Mouse (Mus musculus) T-helper 2 cell (primary cell): ENCODE measurements around the gene Pla2g4b.

Experiments used
- in situ Hi-C: fragments of 300-600 bp; cut with MboI, MseI; formaldehyde crosslinking; loops from one replicate; pipeline ENCODE4 v1.15.1; 2025; ENCODE audit warnings: high pct_unique_total_duplicates

Gene Pla2g4b

DNA sequence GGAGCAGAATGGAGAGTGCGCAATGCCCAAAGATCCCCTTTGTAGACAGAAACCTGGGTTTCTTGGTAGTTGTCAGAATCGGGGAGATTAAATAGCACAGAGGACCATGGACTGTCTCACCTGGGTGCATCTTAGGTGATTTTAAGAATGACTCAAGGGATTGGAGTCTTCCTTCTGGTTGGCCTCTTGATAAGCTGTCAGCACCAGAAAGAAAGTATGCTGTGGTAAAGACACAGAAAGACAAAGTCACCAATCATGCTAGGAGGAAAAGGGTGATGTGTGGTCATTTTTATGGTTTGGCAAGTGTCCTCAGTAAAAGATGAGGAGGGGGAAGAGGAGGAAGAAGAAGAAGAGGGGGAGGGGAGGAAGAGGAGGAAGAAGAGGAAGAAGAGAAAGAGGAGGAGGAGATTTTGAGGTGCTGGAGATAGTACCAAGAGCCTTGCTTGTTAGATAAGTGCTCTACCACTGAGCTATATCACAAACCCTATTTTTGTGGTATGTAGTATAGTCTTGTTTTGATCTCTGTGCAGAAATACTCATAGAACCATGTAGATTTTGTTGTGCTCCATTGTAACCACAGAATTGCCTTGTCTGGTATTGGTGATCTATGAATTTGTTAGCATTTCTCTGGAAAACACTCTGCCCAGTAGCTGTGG, 19.3 kb upstream of the Pla2g4b start:
- in situ Hi-C loops, result no loop called here

DNA sequence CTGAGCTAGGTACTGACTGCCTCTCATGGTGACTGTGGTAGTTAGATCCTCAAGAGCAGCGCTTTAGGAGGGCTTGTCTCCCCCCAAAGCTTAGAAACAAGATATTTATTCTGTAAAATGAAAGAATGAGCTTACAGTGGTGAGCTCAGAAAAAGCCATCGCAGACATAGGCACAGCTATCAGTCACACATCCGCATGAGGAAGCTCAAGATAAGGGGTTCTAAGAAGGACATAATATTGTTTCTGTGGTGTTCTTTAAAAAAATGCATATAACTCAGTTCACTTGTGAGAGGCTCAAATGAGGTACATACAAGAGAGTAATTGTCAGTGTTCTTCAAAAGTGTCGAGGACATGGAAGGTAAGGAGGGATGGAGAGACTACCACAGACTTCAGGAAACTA, 17.3 kb upstream of the Pla2g4b start:
- in situ Hi-C loops, result no loop called here

DNA sequence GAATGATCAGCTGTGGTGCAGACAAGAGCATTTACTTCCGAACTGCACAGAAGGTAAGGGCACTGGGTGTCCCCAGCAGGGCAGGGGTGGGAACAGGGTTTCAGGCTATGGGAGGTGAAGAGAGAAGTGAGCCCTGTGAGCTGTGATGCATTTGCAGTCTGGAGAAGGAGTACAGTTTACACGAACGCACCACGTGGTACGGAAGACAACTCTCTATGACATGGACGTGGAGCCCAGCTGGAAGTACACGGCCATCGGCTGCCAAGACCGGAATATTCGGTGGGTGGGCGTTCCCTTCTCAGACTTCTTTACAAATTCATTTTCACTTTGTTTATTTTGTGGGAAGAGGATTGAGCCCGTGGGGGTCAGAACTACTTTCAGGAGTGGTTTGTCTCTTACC, 15.6 kb upstream of the Pla2g4b start:
- in situ Hi-C loops, result no loop called here

DNA sequence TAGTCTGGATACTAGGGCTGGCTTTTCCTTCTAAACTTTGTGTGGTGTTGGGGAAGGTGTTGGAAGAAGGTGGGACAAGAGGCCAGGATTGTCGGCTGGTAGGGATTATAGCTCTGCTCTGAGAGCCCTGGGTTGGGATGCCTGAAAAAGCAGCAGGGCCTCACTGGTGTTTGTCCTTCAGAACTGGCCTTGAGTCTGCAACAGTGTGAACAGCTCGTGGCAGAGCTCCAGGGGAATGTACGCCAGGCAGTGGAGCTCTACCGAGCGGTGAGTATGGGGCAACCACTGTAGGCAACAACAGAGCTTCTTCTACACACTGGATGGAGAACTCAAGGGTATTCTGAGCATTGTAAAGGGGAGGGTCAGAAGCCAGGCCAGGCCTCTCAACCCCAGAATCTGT, 8.9 kb upstream of the Pla2g4b start:
- in situ Hi-C loops, result no loop called here

DNA sequence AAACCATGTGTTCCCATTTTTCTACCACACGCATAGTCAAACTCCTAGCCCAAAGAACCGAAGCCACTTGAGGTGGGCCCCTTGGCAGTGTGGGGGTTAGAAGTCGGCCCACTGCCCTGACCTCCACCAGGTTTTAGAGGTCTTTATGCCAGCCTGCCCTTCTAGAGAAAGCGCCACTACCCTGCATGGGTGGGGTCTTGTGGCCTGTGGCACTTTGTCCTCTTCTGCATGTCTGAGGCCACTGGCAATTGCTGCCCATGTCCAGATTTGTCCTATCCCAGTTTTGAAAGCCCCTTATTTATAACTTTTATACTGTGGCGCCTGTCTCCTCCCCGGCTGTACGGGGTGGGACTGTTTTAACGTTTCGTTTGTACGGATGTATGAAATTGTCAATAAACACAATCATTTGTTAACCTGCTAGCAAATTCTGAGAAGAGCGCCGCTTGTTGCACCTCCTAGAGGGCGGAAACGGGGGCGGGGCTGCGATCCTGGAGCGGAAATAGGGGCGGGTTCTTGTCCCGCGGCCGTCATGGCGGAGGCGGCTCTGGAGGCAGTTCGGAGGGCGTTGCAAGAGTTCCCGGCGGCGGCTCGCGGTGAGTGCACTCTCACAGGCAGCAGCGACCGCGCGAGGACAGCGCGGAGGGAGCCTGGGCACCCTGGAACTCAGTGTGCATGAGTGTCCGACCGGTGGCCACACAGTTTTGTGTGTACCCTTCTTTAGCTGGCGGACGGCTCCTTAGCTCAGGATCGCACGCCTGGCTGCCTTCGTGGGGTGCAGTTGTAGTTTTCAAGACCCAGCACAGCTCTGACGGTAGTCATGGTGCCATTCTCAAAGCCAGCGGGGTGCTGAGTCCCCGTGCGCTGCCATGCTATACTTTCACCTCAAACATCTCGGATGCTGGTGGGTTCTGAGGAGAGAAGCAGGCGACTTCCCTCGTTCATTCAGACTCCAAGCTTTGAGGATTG, 6.0 kb upstream of the Pla2g4b start, which contains the start of the genes Jmjd7 and Gm28042:
Gene Jmjd7 (plus strand): TSS at position 500 of the 966 bp plus-strand sequence.
Gene Gm28042 (plus strand): TSS at position 510 of the 966 bp plus-strand sequence.
- in situ Hi-C loops, result no loop called here

DNA sequence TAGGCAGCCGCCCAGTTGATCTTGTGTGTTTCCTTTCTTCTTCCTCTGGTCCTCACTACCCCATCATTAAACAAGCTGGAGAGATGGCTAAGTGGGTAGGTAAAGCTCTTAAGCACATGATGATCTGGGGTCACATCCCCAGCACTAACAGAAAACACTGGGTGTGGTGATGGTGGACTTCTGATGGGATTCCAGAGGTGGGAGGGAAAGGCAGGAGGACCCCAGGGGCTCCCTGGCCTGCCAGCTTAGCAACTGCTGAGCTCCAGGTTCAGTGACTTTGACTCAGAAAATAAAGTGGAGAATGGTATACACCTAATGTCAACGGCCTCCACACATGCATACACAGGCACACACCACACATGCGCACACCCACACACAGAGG, 5.3 kb upstream of the Pla2g4b start:
- in situ Hi-C loops, result no loop called here

DNA sequence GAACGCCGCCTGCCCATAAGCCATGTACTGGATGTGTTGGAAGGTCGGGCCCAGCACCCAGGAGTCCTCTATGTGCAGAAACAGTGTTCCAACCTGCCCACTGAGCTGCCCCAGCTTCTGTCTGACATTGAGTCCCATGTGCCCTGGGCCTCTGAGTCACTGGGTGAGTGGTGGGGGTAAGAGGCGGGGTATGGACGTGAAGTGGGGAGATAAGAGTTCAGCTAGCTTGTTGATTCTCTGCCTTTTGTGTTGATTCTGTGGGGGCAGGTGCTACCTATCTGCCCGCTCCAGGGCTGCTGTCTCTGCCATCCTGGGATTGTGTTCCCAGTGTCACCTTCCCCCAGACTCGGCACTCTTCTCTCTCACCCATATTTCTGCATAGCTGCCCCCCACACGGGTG, 2.8 kb upstream of the Pla2g4b start:
- in situ Hi-C loops, result no loop called here

DNA sequence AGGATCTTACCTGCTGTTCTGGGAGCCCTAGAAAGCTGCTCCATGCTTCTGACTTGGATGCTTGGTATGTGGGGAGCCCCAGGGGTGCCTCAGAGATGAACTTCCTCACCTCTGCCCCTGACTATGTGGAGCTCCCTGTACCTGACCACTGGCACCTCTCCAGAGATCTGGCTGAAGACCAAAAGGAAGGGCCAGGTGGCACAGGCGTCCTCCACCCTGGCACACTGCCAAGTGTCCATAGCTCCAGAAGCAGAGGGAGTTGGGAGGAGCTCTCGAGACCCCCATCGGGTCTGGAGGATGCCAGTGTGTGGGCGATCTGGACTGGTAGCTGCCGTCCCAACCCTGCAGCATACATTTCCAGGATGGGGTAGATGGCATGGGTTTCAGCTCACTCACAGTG, 509 bp downstream of the Pla2g4b start:
- in situ Hi-C loops, result no loop called here

DNA sequence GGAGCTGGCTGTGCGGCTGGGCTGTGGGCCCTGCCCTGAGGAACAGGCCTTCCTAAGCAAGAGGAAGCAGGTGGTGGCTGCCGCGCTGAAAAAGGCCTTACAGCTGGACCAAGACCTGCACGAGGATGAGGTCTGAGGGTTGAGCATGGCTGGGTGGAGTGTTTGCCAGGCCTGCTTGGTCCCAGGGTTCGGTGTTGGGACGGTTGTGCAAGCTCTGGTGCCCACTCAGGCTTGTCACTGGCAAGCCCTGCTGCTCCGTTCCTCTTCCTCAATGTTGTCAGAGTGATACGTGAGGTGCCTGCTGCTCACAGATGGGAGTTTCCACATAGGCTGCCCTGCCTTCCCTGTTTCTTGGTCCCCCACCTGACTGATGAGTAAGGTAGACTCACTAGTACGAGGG, 4.5 kb downstream of the Pla2g4b start:
- in situ Hi-C loops, result no loop called here

DNA sequence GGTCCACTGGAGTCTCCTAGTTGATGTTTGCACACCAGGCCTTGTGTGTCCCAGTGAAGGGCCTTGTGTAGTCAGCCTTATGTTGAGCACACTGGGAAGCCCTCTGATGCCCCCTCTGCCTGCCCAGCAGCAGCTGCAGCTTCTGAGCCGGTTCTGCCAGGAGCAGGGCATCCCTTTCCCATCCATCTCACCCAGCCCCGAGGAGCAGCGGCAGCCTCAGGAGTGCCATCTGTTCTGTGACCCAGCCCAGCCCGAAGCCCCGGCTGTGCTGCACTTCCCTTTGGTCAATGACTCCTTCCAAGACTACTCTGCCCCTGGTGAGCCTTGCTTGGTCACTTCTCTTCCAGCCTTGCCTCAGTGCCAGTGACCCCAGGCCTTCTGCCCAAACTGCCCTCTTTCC, 7.8 kb downstream of the Pla2g4b start:
- in situ Hi-C loops, result no loop called here

DNA sequence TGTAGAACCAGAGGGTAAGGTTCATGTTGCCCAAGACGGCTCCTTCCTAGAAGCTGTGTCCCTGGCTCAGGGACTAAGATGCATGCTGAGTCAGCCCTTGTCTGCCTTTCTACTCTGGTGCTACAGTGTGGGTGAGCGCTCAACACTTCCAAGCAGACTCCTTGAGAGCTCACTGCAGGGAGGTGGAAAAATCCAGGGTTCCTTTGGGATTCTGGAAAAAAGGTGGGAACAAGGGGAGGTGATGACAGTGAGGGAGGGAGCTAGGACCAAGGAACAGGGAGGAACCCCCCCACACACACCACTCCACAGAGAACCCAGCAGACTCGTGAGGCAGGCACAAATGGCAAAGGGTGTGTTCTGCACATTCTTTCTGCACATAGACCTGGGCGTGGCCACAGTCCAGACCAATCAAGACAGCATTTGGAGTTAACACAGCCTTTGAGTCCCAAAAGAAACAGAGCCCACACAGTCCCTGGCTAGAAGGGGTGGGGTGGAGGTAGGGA, 10.9 kb downstream of the Pla2g4b start:
- in situ Hi-C loops, result no loop called here

DNA sequence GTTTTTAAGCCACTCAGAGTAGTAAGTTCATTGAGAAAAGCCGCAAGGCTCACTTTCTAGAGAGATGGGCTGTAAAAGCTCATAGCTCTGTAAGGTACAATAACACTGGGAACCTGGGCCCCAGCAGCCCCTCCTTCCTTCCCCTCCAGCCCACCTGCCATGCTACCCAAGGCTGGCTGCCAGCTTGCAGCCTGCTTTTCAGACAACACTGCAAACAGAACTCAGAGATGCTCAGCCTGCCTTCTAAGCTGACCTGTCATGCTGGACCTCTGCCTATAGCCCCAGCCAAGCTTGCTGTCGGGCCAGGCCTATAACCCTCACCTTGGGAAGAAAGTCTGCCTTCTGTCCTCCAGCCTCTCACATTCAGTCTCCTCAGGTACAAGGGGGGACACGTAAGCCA, 11.5 kb downstream of the Pla2g4b start:
- in situ Hi-C loops, result loop anchor here (5.0 kb wide), 1 partner anchor 812 kb away; no protein-coding TSS in a partner anchor

DNA sequence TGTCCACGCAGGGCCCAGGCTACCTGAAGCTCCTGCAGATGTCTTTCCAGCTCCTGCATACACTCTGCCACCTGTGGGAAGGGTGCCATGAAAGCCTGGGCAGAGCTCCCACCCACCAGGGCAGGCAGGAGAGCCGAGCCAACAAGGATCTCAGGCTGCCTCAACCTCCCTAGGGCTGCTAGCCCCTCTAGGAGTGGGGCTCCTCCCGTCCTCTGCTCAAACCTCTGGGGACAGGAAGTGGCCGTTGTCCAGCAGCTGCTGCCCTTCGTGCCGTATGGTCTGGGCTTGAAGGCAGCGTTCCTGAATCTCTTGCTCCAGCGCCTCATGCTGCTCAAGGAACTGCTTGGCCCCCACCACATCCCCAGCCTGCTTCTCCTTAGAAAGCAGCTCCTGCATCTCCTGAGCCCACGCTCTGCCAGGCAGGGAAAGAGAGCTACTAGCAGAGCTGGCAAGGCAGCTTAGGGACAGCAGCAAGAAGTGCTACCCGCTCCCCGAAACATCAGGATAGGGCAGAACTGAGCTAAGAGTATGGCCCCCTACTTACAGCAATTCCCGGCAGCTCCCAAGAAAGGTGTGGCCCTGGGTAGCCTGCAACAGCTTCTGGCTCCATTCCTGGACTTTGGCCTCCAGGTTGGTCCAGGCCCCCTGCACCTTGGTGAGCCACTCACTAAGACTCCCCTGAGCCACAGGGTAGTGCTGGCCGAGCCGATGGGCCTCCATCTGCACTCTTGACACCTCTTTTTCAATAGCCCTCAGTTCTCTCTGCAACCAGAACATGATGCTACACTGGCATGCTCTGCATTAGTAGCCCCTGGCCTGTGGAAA, 13.5 kb downstream of the Pla2g4b start:
- in situ Hi-C loops, result loop anchor here (5.0 kb wide), 1 partner anchor 814 kb away; no protein-coding TSS in a partner anchor

DNA sequence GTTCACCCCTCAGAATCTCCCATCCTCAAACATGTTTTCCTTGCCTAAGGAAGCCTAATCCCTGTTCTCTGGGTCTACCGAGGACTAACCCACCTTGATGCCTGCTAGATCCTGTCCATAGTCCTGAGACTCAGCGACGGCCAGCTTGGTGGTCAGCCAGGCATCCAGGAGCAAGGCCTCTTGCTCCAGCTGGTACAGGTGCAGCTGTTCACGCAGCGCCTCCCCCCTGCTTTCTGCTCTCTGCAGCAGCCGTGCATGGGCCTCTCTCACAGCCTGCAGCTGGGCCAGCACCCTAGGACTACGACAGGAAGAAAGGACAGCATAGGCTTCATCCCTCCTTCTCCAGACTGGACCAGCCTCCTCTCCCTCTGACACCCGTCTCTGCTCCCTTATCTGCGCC, 15.0 kb downstream of the Pla2g4b start:
- in situ Hi-C loops, result loop anchor here (5.0 kb wide), 1 partner anchor 816 kb away; no protein-coding TSS in a partner anchor

DNA sequence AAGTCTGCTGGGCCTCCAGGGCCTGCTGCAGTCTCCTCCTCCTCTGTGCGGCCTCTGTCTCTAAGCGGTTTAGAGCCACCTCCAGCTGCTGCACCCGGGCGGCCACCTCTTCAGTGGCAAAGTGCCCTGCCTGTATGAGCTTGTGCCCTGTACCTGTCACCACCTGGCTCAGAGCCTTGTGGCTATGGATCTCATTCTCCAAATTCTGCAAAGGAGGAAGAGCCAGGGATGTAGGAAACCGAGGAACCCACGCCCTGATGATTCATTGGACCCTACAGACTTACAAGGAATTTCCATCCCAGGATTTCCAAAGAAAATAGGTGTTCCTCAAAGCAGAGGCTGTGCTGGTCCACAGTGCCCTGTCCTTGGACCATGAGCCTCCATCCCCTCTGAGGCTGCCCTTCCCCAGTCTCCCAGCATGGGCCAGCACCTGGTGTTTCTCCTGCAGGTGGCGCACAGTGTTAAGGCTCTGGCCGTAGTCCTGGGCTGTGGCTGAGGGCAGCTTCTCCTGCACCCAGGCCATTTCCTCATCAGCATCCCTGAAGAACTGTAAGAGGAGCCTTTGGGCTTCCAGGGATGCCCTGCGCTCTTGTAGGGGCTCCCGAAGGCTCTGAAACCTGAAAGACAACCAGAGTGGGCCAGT, 16.5 kb downstream of the Pla2g4b start:
- in situ Hi-C loops, result loop anchor here (5.0 kb wide), 1 partner anchor 817 kb away; no protein-coding TSS in a partner anchor

DNA sequence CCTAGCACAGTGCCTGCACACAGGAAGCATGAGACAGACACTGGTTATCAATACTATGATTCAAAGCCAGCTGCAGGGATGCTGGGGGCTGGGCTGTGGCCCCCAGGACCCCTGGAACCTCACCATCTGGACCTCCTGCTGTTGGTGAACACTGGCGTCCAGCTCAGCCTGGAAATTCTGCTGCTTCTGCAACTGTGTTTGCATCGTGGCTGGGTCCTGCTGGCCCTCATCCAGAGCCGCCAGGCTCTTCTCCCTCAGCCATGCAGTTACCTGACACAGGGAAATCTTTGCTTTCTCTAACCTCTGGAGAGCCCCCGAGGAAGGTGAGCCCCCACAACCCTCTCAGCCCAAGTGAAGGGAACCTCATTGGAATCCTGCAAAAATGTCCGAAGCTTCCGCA, 18.2 kb downstream of the Pla2g4b start:
- in situ Hi-C loops, result no loop called here

DNA sequence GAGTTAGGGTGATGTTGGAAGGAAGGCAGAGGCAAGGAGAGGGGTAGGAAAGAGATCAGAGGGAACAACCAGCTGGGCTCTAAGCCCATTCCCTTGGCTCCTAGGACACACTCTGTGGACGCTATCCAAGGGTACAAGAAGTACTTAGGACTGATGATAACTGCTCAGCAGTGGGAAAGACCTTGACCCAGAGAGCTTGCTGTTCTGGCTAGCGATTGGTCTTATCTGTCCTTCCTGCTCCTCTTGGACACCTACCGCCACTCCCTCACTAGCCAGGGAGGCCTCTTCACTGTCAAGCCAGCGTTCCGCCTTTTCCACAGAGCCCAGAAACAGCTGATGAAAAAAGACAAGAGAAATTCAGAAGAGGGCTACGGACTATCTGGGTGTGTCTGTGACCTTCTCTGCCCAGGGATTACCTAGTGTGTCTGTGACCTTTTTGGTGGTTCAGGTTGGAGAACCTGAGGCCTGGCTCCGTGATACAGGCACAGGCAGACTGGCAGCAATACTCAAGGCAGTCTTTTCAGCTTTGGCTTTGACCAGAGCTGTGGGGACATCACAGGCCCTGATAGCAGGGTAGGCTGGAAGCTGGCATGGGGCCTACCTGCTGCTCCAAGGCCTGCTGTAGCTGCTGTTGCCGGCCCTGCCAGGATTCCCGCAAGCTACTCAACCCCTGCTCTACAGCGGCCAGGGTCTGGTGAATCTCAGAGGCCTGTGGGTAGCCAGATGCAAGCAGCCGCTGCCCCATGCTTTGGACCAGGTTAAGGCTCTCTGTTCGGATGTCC, 21.7 kb downstream of the Pla2g4b start:
- in situ Hi-C loops, result no loop called here

DNA sequence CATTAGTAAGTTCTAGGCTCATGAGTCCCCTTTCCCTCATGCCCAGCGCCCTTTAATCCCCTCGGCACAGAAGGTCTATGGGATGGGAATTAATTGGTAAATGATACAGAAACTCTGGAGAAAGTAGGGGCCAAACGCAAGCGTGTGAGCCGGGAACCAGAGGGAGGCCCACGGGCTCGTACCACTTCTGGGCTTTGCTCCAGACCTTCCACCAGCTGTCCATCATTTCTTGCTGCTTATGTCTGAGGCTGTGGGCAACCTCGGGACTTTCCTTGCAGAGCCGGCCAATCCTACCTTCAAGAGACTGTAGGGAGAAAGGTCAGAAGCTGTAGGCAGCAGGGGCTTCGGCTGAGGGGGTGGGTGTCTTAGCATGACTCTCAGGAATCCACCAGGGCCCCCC, 22.7 kb downstream of the Pla2g4b start:
- in situ Hi-C loops, result no loop called here

DNA sequence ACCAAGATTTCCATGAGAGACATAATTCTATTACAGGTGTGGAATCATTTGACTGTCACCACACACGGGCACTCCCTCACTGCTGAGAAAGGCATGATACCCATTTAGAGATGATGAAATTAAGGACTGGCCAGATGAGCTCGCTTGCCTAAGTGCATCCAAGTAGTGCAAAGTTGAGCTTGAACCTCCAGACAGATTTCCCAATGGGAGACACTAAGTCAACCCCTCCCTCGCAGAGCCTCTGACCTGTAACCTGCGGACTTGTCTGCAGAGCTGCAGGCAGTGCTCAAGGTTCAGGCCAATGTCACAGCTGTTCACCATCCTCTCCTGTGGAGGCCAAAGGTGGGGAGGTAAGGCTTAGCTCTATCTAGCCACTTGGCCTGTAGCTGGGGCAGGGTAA, 25.6 kb downstream of the Pla2g4b start:
- in situ Hi-C loops, result no loop called here

DNA sequence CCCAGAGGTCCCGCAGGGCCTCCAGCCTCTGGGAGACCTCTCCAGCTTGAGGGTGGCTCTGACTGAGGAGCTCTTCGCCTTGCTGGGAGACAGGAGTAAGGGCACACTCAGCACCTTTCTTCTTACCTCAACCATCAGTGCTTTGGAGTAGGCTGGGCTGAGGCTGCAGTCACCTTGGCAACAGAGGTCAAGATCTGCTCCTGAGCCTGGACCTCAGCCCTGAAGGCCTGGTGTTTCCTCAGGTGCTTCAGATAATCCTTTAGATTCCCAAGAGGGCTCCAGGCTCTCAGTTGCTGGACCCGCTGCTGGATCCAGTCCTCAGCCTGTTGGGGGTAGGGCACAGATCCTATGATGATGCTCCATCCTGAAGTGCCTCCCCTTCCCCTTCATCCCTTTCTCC, 26.2 kb downstream of the Pla2g4b start:
- in situ Hi-C loops, result no loop called here
